Comparison of ENCODE assay signal across 8 mouse cellular contexts in genomic region chr11:121236564-121237344, GRCm38 (mm10). TPM values are rescaled to one million over a fixed set of nuclear protein-coding genes. Genes with fewer than 3 reads are reported as not detected.
DNase-seq lines count a peak whose midpoint lies in the region; ATAC-seq and TF ChIP-seq lines count a peak whose summit lies in the region.

TSS of gene Narf (plus strand) at chr11:121237253.

- peak within 1 kb of the TSS; percentile 85 for H3K27ac ChIP-seq in bone marrow macrophage, adult 2 months (ENCODE audit: insufficient read depth, low read depth, low read length)
- H3K27ac ChIP-seq in embryonic fibroblast, embryonic 13.5 days (ENCODE audit: insufficient read depth, low read length): peak within 1 kb of the TSS; percentile 92
- peak within 1 kb of the TSS; percentile 100 for H3K27ac ChIP-seq in kidney, embryonic 14.5 days (ENCODE audit: low read depth, low read length)
- peak within 1 kb of the TSS; percentile 100 for H3K27ac ChIP-seq in limb, embryonic 15.5 days

- peak; percentile 100 for DNase-seq in A20 (ENCODE audit: low read depth, low spot score)
- DNase-seq in heart, adult 9 months (ENCODE audit: low spot score in 2 of 2): peak; percentile 100
- DNase-seq in monocyte, adult 2 months (ENCODE audit: low read depth in 1 of 2, low spot score in 2 of 2): peak; percentile 97 to 99
- DNase-seq in spleen, postnatal 36 days (ENCODE audit: low spot score in 2 of 2): peak; percentile 100

- H3K9ac ChIP-seq in kidney, embryonic 14.5 days (ENCODE audit: low read depth, low read length): peak within 1 kb of the TSS; percentile 78
- peak within 1 kb of the TSS; percentile 65 for H3K9ac ChIP-seq in limb, embryonic 15.5 days

- H3K4me1 ChIP-seq in bone marrow macrophage, adult 2 months (ENCODE audit: control insufficient read depth, insufficient read depth, low read length): peaks cover 25% of the 10 kb centered on the region
- peaks cover 2% of the 10 kb centered on the region; the same call in 1 of the 2 replicates for H3K4me1 ChIP-seq in embryonic fibroblast, embryonic 13.5 days (ENCODE audit: control insufficient read depth, insufficient read depth, low read length)
- 0 out of 2 replicates have a peak, but pooled peaks cover 7% of the 10 kb centered on the region for H3K4me1 ChIP-seq in kidney, embryonic 14.5 days (ENCODE audit: control insufficient read depth, insufficient read depth, low read length)
- peaks cover 22% of the 10 kb centered on the region for H3K4me1 ChIP-seq in limb, embryonic 15.5 days

- TF ChIP-seq CTCF in bone marrow macrophage, adult 2 months (IDR thresholded peaks at IDR 0.05; ENCODE audit: low read depth, low read length): no peak
- peak; percentile 55; the same call in 1 of the 2 replicates for TF ChIP-seq CTCF in embryonic fibroblast, embryonic 13.5 days (IDR thresholded peaks at IDR 0.05; ENCODE audit: borderline replicate concordance, insufficient read depth, low read length)

- peak within 1 kb of the TSS; percentile 62 for H3K4me2 ChIP-seq in kidney, embryonic 14.5 days (replicated peaks; ENCODE audit: low read depth, low read length)
- peak within 1 kb of the TSS; percentile 51 for H3K4me2 ChIP-seq in limb, embryonic 15.5 days

- H3K4me3 ChIP-seq in bone marrow macrophage, adult 2 months (ENCODE audit: insufficient read depth, low read length): peak within 1 kb of the TSS; percentile 93
- H3K4me3 ChIP-seq in embryonic fibroblast, embryonic 13.5 days (ENCODE audit: insufficient read depth, low read length): peak within 1 kb of the TSS; percentile 86
- peak within 1 kb of the TSS; percentile 92 for H3K4me3 ChIP-seq in kidney, embryonic 14.5 days (ENCODE audit: low read length)
- H3K4me3 ChIP-seq in limb, embryonic 15.5 days: peak within 1 kb of the TSS; percentile 71

- peak; percentile 100 for ATAC-seq in kidney, embryonic 14.5 days (ENCODE audit: low FRiP score, low TSS enrichment)
- peak; percentile 100 for ATAC-seq in limb, embryonic 15.5 days (ENCODE audit: insufficient number of reproducible peaks, low FRiP score, low TSS enrichment, low read depth)

- WGBS in kidney, embryonic 14.5 days: under 1% methylated on average over 50 of the region's 50 CpGs
- under 1% methylated on average over 50 of the region's 50 CpGs for WGBS in limb, embryonic 15.5 days

- peak; percentile 87; the same call in 1 of the 2 replicates for TF ChIP-seq POLR2A in bone marrow macrophage, adult 2 months (IDR thresholded peaks at IDR 0.05; ENCODE audit: borderline replicate concordance, low read depth, low read length)
- peak; percentile 96 for TF ChIP-seq POLR2A in embryonic fibroblast, embryonic 13.5 days (IDR thresholded peaks at IDR 0.05; ENCODE audit: low read depth, low read length)

- H3K27me3 ChIP-seq in kidney, embryonic 14.5 days (ENCODE audit: control insufficient read depth, insufficient read depth, low read length): no peaks in the 10 kb centered on the region
- H3K27me3 ChIP-seq in limb, embryonic 15.5 days: no peaks in the 10 kb centered on the region

- peaks cover 19% of the 10 kb centered on the region for H3K36me3 ChIP-seq in kidney, embryonic 14.5 days (ENCODE audit: control insufficient read depth, insufficient read depth, low read length)
- peaks cover 23% of the 10 kb centered on the region for H3K36me3 ChIP-seq in limb, embryonic 15.5 days

- no peaks in the 10 kb centered on the region for H3K9me3 ChIP-seq in kidney, embryonic 14.5 days (ENCODE audit: control insufficient read depth, low read length)
- H3K9me3 ChIP-seq in limb, embryonic 15.5 days: no peaks in the 10 kb centered on the region

RNA-seq across cellular contexts. Expression of gene Narf, which starts in this region (rescaled TPM):
- polyA plus RNA-seq in bone marrow macrophage, adult 2 months (2012; ENCODE audit: insufficient read depth, insufficient read length, missing spikeins): 19.4 and 20.8 TPM in 2 replicates
- polyA plus RNA-seq in embryonic fibroblast, embryonic 13.5 days (2011; ENCODE audit: insufficient read length, low read depth, missing spikeins): 22.4 and 22.5 TPM in 2 replicates
- 27.5 and 53.1 TPM in 2 replicates for polyA plus RNA-seq in kidney, embryonic 14.5 days (2014; fragmentation: Nextera tagmentation; extraction: Ambion mirVana)
- polyA plus RNA-seq in limb, embryonic 15.5 days (2015; fragmentation: Nextera tagmentation; extraction: Ambion mirVana): 54.9 and 56.7 TPM in 2 replicates

Comparison
In these comparisons a context has a peak if more than half of its experiments do, and no peak if none do; other contexts are left out.
1. Peak in every context shown above with its lines: DNase-seq, ATAC-seq, H3K4me3 ChIP-seq and H3K27ac ChIP-seq.